Mouse (Mus musculus): ENCODE results near the gene Ralb.

- TF ChIP-seq CTCF (IDR thresholded peaks at IDR 0.05) (no peak), EP300 (IDR thresholded peaks at IDR 0.05) (no peak)
Observed at GRCm38 (mm10) chr1:119503181-119503580, 1.4 kb downstream of the Ralb start.
